Comparison of ENCODE assay signal across 8 mouse cellular contexts in the genomic region with DNA sequence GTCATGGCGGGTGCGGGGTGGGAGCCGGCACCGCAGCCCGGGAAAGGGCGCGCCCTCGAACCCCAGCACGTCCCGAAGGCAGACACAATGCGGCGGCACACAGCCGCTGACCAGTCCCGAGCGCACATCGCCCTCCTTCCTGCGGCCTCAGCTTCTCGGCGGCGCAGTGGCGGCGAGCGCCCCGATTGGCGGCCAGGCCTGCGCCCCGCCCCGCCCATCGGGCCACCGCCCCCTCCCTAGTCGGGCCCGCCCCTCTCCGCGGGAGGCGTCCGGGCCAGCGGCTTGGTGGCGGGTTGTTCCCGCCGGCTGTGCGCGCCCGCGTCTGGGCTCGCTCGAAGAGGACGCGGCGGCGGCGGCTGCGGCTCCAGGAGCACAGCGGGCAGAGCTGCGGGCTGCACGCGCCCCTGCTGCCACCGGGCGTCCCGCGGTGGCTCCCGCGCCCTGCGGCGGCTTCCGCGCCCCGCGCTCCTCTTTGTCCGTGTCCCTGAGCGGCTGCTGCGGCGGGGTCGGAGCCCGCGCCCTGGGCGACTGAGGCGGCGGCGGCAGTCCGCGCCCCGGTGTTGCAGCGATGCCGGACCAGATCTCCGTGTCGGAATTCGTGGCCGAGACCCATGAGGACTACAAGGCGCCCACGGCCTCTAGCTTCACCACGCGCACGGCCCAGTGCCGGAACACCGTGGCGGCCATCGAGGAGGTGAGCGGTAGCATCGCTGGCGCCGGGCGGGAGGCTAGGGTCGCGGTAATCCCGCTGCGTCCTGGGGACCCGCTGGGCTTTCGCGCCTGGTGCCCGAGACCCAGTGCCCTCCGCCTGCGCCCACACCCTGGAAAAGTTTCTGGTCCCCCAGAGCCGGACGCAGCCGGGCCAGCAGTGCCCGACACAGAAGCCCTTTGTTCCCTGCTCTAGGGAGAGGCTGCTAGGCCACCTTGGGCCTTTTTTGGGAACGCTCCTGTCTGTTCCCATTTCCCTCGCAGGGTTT.
A peak's percentile ranks its signal among the peaks of the same experiment; 100 is the strongest.
DNase-seq lines count a peak whose midpoint lies in the region; ATAC-seq and TF ChIP-seq lines count a peak whose summit lies in the region.

No protein-coding gene starts in this region.

- H3K4me2 ChIP-seq in embryonic facial prominence, embryonic 15.5 days (replicated peaks), result peak overlapping the region; percentile 81
- peak overlapping the region; percentile 60 for H3K4me2 ChIP-seq in midbrain, postnatal 0 days (ENCODE audit: low read depth, low read length, poor library complexity, severe bottlenecking)

- no peaks in the 10 kb centered on the region for H3K27me3 ChIP-seq in embryonic facial prominence, embryonic 15.5 days
- no peaks in the 10 kb centered on the region for H3K27me3 ChIP-seq in midbrain, postnatal 0 days (ENCODE audit: insufficient read depth, low read length)

- H3K4me3 ChIP-seq in bone marrow macrophage, adult 2 months (ENCODE audit: insufficient read depth, low read length), result peak overlapping the region; percentile 53
- H3K4me3 ChIP-seq in embryonic facial prominence, embryonic 15.5 days (replicated peaks), result peak overlapping the region; percentile 71
- H3K4me3 ChIP-seq in midbrain, postnatal 0 days (ENCODE audit: low read depth, low read length), result peak overlapping the region; percentile 75

- peak; percentile 100 for ATAC-seq in embryonic facial prominence, embryonic 15.5 days (ENCODE audit: insufficient number of reproducible peaks, low FRiP score, low TSS enrichment, low read depth)
- ATAC-seq in midbrain, postnatal 0 days (ENCODE audit: low FRiP score), result peak; percentile 98

- peak; percentile 82 to 86 for DNase-seq in B cell, adult 2 months
- DNase-seq in heart, adult 9 months (ENCODE audit: low spot score in 2 of 2), result peak; percentile 83 to 84
- peak; percentile 81 for DNase-seq in kidney, adult 9 months
- peak; percentile 88 for DNase-seq in liver
- DNase-seq in midbrain, postnatal 0 days (ENCODE audit: low spot score), result peak; percentile 88
- DNase-seq in spleen, postnatal 14 days (ENCODE audit: low spot score in 2 of 2), result peak; percentile 63 to 69

- TF ChIP-seq POLR2A in bone marrow macrophage, adult 2 months (IDR thresholded peaks at IDR 0.05; ENCODE audit: borderline replicate concordance, low read depth, low read length), result no peak

- H3K9ac ChIP-seq in embryonic facial prominence, embryonic 15.5 days, result peak overlapping the region; percentile 64
- peak overlapping the region; percentile 78 for H3K9ac ChIP-seq in midbrain, postnatal 0 days (replicated peaks; ENCODE audit: low read length, poor library complexity, severe bottlenecking)

- H3K9me3 ChIP-seq in embryonic facial prominence, embryonic 15.5 days (replicated peaks), result no peaks in the 10 kb centered on the region
- H3K9me3 ChIP-seq in midbrain, postnatal 0 days (ENCODE audit: low read length), result no peaks in the 10 kb centered on the region

- no peak overlapping the region for H3K27ac ChIP-seq in bone marrow macrophage, adult 2 months (ENCODE audit: insufficient read depth, low read depth, low read length)
- peak overlapping the region; percentile 48; the same call in 1 of the 2 replicates for H3K27ac ChIP-seq in embryonic facial prominence, embryonic 15.5 days (replicated peaks)
- peak overlapping the region; percentile 77 for H3K27ac ChIP-seq in midbrain, postnatal 0 days (ENCODE audit: low read depth, low read length)

- WGBS in embryonic facial prominence, embryonic 15.5 days, result under 1% methylated on average over 110 of the region's 118 CpGs
- 1% methylated on average over 56 of the region's 118 CpGs for WGBS in midbrain, postnatal 0 days

- no peak for TF ChIP-seq CTCF in bone marrow macrophage, adult 2 months (IDR thresholded peaks at IDR 0.05; ENCODE audit: low read depth, low read length)
- no peak for TF ChIP-seq CTCF in midbrain, postnatal 0 days (IDR thresholded peaks at IDR 0.05)

- no peaks in the 10 kb centered on the region for H3K36me3 ChIP-seq in embryonic facial prominence, embryonic 15.5 days
- no peaks in the 10 kb centered on the region for H3K36me3 ChIP-seq in midbrain, postnatal 0 days (ENCODE audit: insufficient read depth, low read length)

- H3K4me1 ChIP-seq in bone marrow macrophage, adult 2 months (ENCODE audit: control insufficient read depth, insufficient read depth, low read length), result no peaks in the 10 kb centered on the region
- no peaks in the 10 kb centered on the region; the same call in 1 of the 2 replicates for H3K4me1 ChIP-seq in embryonic facial prominence, embryonic 15.5 days
- no peaks in the 10 kb centered on the region for H3K4me1 ChIP-seq in midbrain, postnatal 0 days (ENCODE audit: insufficient read depth, low read length)
